Mouse (Mus musculus): Measurements from ENCODE around the gene Sh3bgrl3.

The Sh3bgrl3 gene

GRCm38 (mm10) chr4:134128983-134129362 lies 384 bp upstream of the Sh3bgrl3 start:
- DNase-seq (ENCODE audit: low spot score), result no peak

DNA sequence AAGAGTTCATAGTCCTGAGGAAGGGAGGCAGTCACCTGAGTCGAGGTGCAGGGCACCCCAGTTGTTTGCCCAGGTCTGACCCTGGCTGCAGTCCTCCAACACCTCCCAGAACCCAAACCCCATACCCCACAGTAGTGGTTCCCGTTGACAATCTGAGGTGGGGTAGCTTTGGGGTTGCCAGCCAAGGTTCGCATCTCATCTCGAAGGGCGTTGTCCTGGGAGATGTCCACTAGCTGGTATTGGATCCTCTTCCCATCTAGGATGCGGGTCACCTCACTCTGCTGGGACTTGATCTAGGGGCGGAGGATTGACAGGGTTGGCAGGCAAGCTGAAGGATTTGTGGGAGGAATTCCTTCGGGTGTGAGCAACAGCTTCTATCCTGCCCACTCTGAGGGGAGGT lies 796 bp downstream of the Sh3bgrl3 start:
- DNase-seq (ENCODE audit: low spot score), result no peak

DNA sequence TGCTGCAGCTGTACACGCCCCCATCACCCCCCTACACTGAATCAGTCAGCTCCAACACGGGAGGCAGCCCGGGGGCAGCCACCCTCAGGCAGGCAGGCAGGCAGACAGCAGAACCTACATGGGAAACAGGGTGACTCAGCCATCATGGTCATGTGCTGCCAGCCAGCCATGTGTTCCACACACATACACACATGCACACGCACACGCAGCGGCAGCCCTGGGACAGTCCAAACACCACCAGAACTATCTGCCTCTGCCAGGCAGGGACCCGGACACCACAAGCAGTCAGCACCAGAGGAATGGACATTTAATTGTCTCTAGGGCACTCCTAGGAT lies 1.5 kb downstream of the Sh3bgrl3 start:
- DNase-seq (ENCODE audit: low spot score), result no peak

GRCm38 (mm10) chr4:134126300-134127120 lies 2.1 kb downstream of the Sh3bgrl3 start:
- DNase-seq (ENCODE audit: low spot score), result no peak

GRCm38 (mm10) chr4:134125383-134126060 lies 3.1 kb downstream of the Sh3bgrl3 start:
- no peak for DNase-seq (ENCODE audit: low spot score)

DNA sequence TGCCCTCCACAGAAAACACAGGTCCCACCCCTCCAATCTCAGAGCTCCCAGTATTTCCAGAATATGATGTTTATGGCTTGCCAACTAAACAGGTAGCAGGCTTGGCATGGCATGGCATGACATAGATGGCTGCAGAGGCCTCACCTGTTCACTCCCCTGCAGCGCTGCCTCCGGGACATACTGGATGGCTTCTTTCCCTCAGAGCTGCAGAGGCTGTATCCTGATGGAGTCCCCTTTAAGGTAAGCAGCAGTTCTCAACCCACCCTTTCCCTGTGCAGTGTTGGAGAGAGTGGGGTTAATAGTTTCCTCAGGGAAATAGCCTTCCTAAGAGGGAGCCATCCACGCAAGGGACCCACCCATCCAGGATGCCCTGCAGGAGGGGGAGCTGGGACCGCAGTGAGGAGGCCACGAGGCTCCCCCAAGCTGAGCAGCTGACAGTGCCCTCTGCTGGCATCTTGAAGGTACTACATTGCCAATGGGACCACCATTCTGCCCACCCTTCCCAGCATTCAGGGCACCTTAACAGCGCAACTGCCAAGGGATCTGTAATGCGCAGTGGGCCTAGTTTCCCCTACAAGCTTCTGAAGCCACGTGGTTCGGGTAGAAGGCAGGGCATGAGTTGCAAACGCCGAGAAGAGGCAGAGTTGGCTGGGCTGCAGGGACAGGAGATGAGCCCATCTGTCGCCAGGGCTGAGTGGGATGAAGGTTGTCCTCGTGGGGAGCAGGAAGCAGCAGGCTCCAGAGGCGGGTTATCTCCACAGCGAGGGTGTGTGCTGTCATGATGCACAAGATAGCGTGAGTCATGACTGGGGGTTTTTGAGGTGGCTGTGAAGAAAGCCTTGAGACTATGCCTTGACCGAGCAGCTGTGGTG lies 4.7 kb downstream of the Sh3bgrl3 start:
- no peak for DNase-seq (ENCODE audit: low spot score)

DNA sequence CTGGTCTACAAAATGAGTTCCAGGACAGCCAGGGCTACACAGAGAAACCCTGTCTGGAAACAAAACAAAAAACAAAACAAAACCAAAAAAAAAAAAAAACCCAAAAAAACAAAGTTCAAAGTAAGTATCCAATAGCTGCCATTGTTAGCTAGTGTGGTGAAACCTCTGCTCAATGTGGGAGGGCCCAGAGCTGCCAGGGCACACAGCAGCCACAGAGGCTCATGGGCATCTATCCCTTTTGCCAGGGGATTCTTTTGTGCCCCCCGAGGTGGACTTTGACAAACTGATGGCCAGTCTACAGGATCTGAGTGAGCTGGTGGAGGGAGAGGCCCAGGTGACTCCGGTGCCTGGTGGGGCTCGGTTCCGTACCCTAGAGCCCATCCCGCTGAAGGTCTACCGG lies 5.4 kb downstream of the Sh3bgrl3 start:
- no peak for DNase-seq (ENCODE audit: low spot score)

- DNase-seq (ENCODE audit: low spot score), result no peak
These were observed 6.3 kb downstream of the Sh3bgrl3 start for GRCm38 (mm10) chr4:134122281-134122680.

- DNase-seq (ENCODE audit: low spot score), result no peak
These were observed 7.0 kb downstream of the Sh3bgrl3 start for GRCm38 (mm10) chr4:134121571-134121970.

- DNase-seq (ENCODE audit: low spot score), result no peak
These were observed 7.7 kb downstream of the Sh3bgrl3 start for GRCm38 (mm10) chr4:134120916-134121315.

GRCm38 (mm10) chr4:134120192-134120805 lies 8.3 kb downstream of the Sh3bgrl3 start:
- no peak for DNase-seq (ENCODE audit: low spot score)

GRCm38 (mm10) chr4:134119644-134120043 lies 8.9 kb downstream of the Sh3bgrl3 start:
- DNase-seq (ENCODE audit: low spot score), result no peak

- DNase-seq (ENCODE audit: low spot score), result no peak
These were observed 9.5 kb downstream of the Sh3bgrl3 start for GRCm38 (mm10) chr4:134119042-134119441.

GRCm38 (mm10) chr4:134118126-134118800 lies 10.3 kb downstream of the Sh3bgrl3 start:
- no peak for DNase-seq (ENCODE audit: low spot score)

- no peak for DNase-seq (ENCODE audit: low spot score)
These were observed 11.6 kb downstream of the Sh3bgrl3 start for GRCm38 (mm10) chr4:134117012-134117411.

DNA sequence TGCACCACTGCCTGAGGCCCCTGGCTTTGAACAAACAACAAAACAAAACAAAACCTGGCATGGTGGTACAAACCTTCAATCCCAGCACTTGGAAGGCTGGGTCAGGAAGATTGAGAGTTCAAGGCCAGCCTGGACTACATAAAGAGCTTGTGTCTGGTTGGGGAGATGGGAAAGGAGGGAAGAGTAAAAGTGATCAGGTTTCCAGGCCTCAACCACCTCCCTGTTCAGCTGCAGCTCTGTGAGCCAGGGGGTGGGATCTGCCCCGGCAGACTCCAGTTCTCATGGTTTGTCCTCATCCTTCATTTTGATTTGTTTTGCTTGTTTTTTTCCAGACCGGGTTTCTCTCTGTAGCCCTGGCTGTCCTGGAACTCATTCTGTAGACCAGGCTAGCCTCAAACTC lies 12.1 kb downstream of the Sh3bgrl3 start:
- no peak for DNase-seq (ENCODE audit: low spot score)

- DNase-seq (ENCODE audit: low spot score), result no peak
These were observed 13.1 kb downstream of the Sh3bgrl3 start for GRCm38 (mm10) chr4:134115215-134116144.

GRCm38 (mm10) chr4:134114038-134114437 lies 14.6 kb downstream of the Sh3bgrl3 start:
- DNase-seq (ENCODE audit: low spot score), result no peak

- no peak for DNase-seq (ENCODE audit: low spot score)
These were observed 15.1 kb downstream of the Sh3bgrl3 start for GRCm38 (mm10) chr4:134113356-134113994.

DNA sequence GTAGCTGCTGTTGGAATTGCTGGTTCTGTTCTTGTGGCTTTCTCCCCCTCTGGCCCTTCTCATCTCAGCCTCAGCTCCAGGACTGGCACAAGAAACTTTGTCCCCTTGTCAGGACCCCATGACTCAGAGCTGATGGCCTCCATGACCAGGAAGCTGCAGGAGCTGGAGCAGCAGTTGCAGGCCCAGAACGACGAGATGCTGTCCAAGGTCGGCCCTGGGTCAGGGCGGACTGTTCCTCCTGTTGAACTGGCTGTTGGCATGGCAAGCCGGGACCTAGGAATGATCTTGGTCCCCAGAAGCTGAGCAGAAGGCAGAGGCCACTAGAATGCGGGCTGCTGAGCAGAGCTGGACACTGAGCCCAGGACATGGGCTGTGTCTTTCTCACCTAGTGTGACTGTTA lies 16.2 kb downstream of the Sh3bgrl3 start:
- DNase-seq (ENCODE audit: low spot score), result no peak
